Mouse (Mus musculus): Measurements from ENCODE around the gene Hdac7. TPM values are rescaled to one million over a fixed set of nuclear protein-coding genes. Genes with fewer than 3 reads are reported as not detected.

The Hdac7 gene
- polyA plus RNA-seq, 1 experiment: 29.9 TPM

DNA sequence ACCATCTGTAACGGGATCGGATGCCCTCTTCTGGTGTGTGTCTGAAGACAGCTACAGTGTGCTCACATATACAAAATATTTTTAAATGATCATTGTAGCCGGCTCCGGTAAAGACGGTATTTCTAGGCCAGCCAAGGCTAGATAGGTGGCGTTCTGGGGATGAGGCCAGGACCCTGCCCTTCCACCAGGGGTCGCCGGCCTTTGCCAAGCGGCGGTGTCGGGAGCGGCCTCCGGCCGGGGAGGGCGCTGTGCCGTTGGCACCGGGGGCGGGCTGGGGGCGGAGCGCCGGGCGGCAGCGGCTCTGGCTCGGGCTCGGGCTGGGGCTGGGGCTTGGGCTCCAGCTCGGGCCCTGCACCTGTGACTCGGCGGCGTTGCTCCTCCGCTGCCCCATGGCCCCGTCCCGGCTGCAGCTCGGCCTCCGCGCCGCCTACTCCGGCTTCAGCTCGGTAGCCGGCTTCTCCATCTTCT, 60.2 kb downstream of the Hdac7 start:
- Histone ChIP-seq H3K4me1 (ENCODE audit: control insufficient read depth, insufficient read depth, insufficient read length, low read length) (peaks cover 12% of the 10 kb centered on the region), H3K27ac (ENCODE audit: insufficient read depth, low read depth, low read length) (no peak overlapping the region), H3K36me3 (ENCODE audit: control insufficient read depth, insufficient read depth, low read length) (no peaks in the 10 kb centered on the region), H3K27me3 (ENCODE audit: control insufficient read depth, insufficient read depth, low read length) (no peaks in the 10 kb centered on the region), H3K4me3 (ENCODE audit: low read depth, low read length) (peak overlapping the region; percentile 94)
- 2% methylated on average over 38 of the region's 39 CpGs for WGBS
- TF ChIP-seq CTCF (IDR thresholded peaks at IDR 0.05; ENCODE audit: extremely low read depth, insufficient read length, insufficient replicate concordance, low read depth, low read length) (peak; percentile 98), POLR2A (IDR thresholded peaks at IDR 0.05; ENCODE audit: low read depth, low read length) (peak; percentile 48)

DNA sequence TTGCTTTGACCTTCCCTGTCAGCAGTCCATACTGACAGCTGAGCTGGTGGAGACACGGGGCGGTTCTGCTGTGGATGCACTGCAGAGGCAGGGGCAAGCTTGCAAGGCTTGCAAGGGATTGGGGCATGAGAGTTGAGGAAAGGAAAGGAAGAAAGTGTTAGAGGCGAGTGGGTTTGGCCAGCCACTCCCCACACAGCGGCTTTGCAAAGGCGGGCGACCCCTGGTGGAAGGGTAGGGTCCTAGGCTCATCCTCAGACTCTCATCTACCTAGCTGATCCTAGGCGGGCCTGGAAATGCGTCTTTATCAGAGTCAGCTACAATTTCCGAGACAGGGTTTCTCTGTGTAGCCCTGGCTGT, 61.6 kb downstream of the Hdac7 start:
- WGBS: 5% methylated on average over 9 of the region's 9 CpGs
- TF ChIP-seq POLR2A (IDR thresholded peaks at IDR 0.05; ENCODE audit: low read depth, low read length) (no peak), CTCF (IDR thresholded peaks at IDR 0.05; ENCODE audit: extremely low read depth, insufficient read length, insufficient replicate concordance, low read depth, low read length) (peak; percentile 70)
- no peaks in the 10 kb centered on the region for H3K27me3 ChIP-seq (ENCODE audit: control insufficient read depth, insufficient read depth, low read length)
- H3K36me3 ChIP-seq (ENCODE audit: control insufficient read depth, insufficient read depth, low read length): no peaks in the 10 kb centered on the region
- H3K4me3 ChIP-seq (ENCODE audit: low read depth, low read length): peak overlapping the region; percentile 13
- 0 out of 2 replicates have a peak overlapping the region, but pooled peaks have one; percentile 10 for H3K27ac ChIP-seq (ENCODE audit: insufficient read depth, low read depth, low read length)
- H3K4me1 ChIP-seq (ENCODE audit: control insufficient read depth, insufficient read depth, insufficient read length, low read length): peaks cover 10% of the 10 kb centered on the region

- no peak for TF ChIP-seq CTCF (IDR thresholded peaks at IDR 0.05; ENCODE audit: extremely low read depth, insufficient read length, insufficient replicate concordance, low read depth, low read length)
- TF ChIP-seq POLR2A (IDR thresholded peaks at IDR 0.05; ENCODE audit: low read depth, low read length): no peak
- 23% methylated on average over 24 of the region's 24 CpGs for WGBS
- H3K27ac ChIP-seq (ENCODE audit: insufficient read depth, low read depth, low read length): 0 out of 2 replicates have a peak overlapping the region, but pooled peaks have one; percentile 10
- H3K4me3 ChIP-seq (ENCODE audit: low read depth, low read length): peak overlapping the region; percentile 13
- no peaks in the 10 kb centered on the region for H3K27me3 ChIP-seq (ENCODE audit: control insufficient read depth, insufficient read depth, low read length)
- peaks cover 10% of the 10 kb centered on the region for H3K4me1 ChIP-seq (ENCODE audit: control insufficient read depth, insufficient read depth, insufficient read length, low read length)
- H3K36me3 ChIP-seq (ENCODE audit: control insufficient read depth, insufficient read depth, low read length): no peaks in the 10 kb centered on the region
Measured at GRCm38 (mm10) chr15:97781961-97782748, 62.1 kb downstream of the Hdac7 start.

GRCm38 (mm10) chr15:97780611-97781031, 63.7 kb downstream of the Hdac7 start:
- no peak for TF ChIP-seq CTCF (IDR thresholded peaks at IDR 0.05; ENCODE audit: extremely low read depth, insufficient read length, insufficient replicate concordance, low read depth, low read length)
- Histone ChIP-seq H3K4me3 (ENCODE audit: low read depth, low read length) (no peak overlapping the region), H3K36me3 (ENCODE audit: control insufficient read depth, insufficient read depth, low read length) (no peaks in the 10 kb centered on the region), H3K4me1 (ENCODE audit: control insufficient read depth, insufficient read depth, insufficient read length, low read length) (no peaks in the 10 kb centered on the region; the same call in 1 of the 2 replicates), H3K27me3 (ENCODE audit: control insufficient read depth, insufficient read depth, low read length) (no peaks in the 10 kb centered on the region), H3K27ac (ENCODE audit: insufficient read depth, low read depth, low read length) (no peak overlapping the region)
- WGBS: 72% methylated on average over 12 of the region's 12 CpGs

DNA sequence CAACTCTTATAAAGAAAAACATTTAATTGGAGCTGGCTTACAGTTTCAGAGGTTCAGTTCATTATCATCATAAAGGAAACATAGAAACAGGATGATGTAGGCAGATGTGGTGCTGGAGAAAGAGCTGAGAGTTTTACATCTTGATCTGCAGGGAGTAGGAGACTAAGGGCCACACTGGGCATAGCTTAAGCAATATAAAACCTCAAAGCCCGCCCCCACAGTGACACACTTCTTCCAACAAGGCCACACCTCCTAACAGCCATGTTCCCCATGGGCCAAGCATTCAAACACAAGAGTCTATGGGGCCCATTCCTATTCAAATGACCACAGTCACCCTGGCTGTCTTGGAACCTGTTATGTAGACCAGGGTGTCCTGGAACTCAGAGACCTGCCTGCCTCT, 64.7 kb downstream of the Hdac7 start:
- 89% methylated on average over 1 of the region's 1 CpGs for WGBS
- Histone ChIP-seq H3K36me3 (ENCODE audit: control insufficient read depth, insufficient read depth, low read length) (no peaks in the 10 kb centered on the region), H3K4me1 (ENCODE audit: control insufficient read depth, insufficient read depth, insufficient read length, low read length) (no peaks in the 10 kb centered on the region; the same call in 1 of the 2 replicates), H3K27ac (ENCODE audit: insufficient read depth, low read depth, low read length) (no peak overlapping the region), H3K27me3 (ENCODE audit: control insufficient read depth, insufficient read depth, low read length) (no peaks in the 10 kb centered on the region), H3K4me3 (ENCODE audit: low read depth, low read length) (no peak overlapping the region)
- no peak for TF ChIP-seq CTCF (IDR thresholded peaks at IDR 0.05; ENCODE audit: extremely low read depth, insufficient read length, insufficient replicate concordance, low read depth, low read length)

- no peaks in the 10 kb centered on the region for H3K4me1 ChIP-seq (ENCODE audit: control insufficient read depth, insufficient read depth, insufficient read length, low read length)
- 78% methylated on average over 8 of the region's 8 CpGs for WGBS
- H3K27me3 ChIP-seq (ENCODE audit: control insufficient read depth, insufficient read depth, low read length): no peaks in the 10 kb centered on the region
- H3K36me3 ChIP-seq (ENCODE audit: control insufficient read depth, insufficient read depth, low read length): no peaks in the 10 kb centered on the region
- H3K27ac ChIP-seq (ENCODE audit: insufficient read depth, low read depth, low read length): no peak within 1 kb of the TSS
- no peak for TF ChIP-seq POLR2A (IDR thresholded peaks at IDR 0.05; ENCODE audit: low read depth, low read length)
- no peak for TF ChIP-seq CTCF (IDR thresholded peaks at IDR 0.05; ENCODE audit: extremely low read depth, insufficient read length, insufficient replicate concordance, low read depth, low read length)
- no peak within 1 kb of the TSS for H3K4me3 ChIP-seq (ENCODE audit: low read depth, low read length)
Measured at GRCm38 (mm10) chr15:97778311-97779098, 65.8 kb downstream of the Hdac7 start, which contains the start of gene Slc48a1. Gene Slc48a1, plus strand, starts transcription at chr15:97778520.

- TF ChIP-seq CTCF (IDR thresholded peaks at IDR 0.05; ENCODE audit: extremely low read depth, insufficient read length, insufficient replicate concordance, low read depth, low read length): no peak
- 77% methylated on average over 6 of the region's 6 CpGs for WGBS
- H3K27ac ChIP-seq (ENCODE audit: insufficient read depth, low read depth, low read length): no peak overlapping the region
- no peaks in the 10 kb centered on the region for H3K36me3 ChIP-seq (ENCODE audit: control insufficient read depth, insufficient read depth, low read length)
- no peak overlapping the region for H3K4me3 ChIP-seq (ENCODE audit: low read depth, low read length)
- no peaks in the 10 kb centered on the region for H3K27me3 ChIP-seq (ENCODE audit: control insufficient read depth, insufficient read depth, low read length)
- H3K4me1 ChIP-seq (ENCODE audit: control insufficient read depth, insufficient read depth, insufficient read length, low read length): peaks cover 3% of the 10 kb centered on the region; the same call in 1 of the 2 replicates
Measured at GRCm38 (mm10) chr15:97776919-97777318, 67.4 kb downstream of the Hdac7 start.

Data from small intestine, adult 2 months (tissue).